Mouse (Mus musculus) brown adipose tissue, adult 24 weeks (tissue): ENCODE measurements around the gene Ahsa1. TPM values are rescaled to one million over a fixed set of nuclear protein-coding genes. Genes with fewer than 3 reads are reported as not detected.
"Not testable (repeated sequence)": the region's sequence is repeated elsewhere in the genome, so short reads cannot be mapped to it uniquely, and the experiment has no call there.

Source experiments
- H3K27ac ChIP-seq: fragments of 200-500 bp; replicated peaks from 2 replicates; pipeline ENCODE4 v1.5.1; 2012; ENCODE audit warnings: low read depth, mild to moderate bottlenecking, low read length
- H3K4me1 ChIP-seq: fragments of 200-500 bp; 2 replicates; pipeline ENCODE4 v1.6.1; 2012; ENCODE audit warnings: low read length, mixed read lengths; ENCODE audit not compliant: control insufficient read depth, insufficient read depth, insufficient read length
- H3K4me3 ChIP-seq: fragments of 200-500 bp; 2 replicates; pipeline ENCODE4 v1.5.1; 2012; ENCODE audit warnings: low read depth, mild to moderate bottlenecking, low read length, moderate library complexity; ENCODE audit not compliant: insufficient read depth
- polyA plus RNA-seq: library from polyadenylated mRNA; stranded (reverse); fragments of >200 nt; gene quantifications from 2 replicates; pipeline ENCODE4 v1.2.4, GENCODE M21; 2012; ENCODE audit not compliant: missing spikeins, insufficient read depth, insufficient read length

Gene Ahsa1
- polyA plus RNA-seq, 1 experiment = 89.7 TPM

- Histone ChIP-seq H3K27ac (no peak overlapping the region), H3K4me1 (no peaks in the 10 kb centered on the region; the same call in 1 of the 2 replicates), H3K4me3 (0 out of 2 replicates have a peak overlapping the region, but pooled peaks have one; percentile 2)
Observed at GRCm38 (mm10) chr12:87267682-87268081, 1.4 kb downstream of the Ahsa1 start.

- Histone ChIP-seq H3K4me1 (no peaks in the 10 kb centered on the region), H3K4me3 (no peak overlapping the region), H3K27ac (no peak overlapping the region)
Observed at GRCm38 (mm10) chr12:87274853-87275831, 8.9 kb downstream of the Ahsa1 start.

GRCm38 (mm10) chr12:87277251-87277650, 11.0 kb downstream of the Ahsa1 start:
- H3K4me1 ChIP-seq, H3K27ac ChIP-seq, H3K4me3 ChIP-seq: not testable (repeated sequence)

- Histone ChIP-seq H3K4me3 (no peak overlapping the region), H3K4me1 (no peaks in the 10 kb centered on the region), H3K27ac (no peak overlapping the region)
Observed at GRCm38 (mm10) chr12:87278118-87278730, 11.9 kb downstream of the Ahsa1 start.

- Histone ChIP-seq H3K27ac (no peak overlapping the region), H3K4me1 (no peaks in the 10 kb centered on the region), H3K4me3 (no peak overlapping the region)
Observed at GRCm38 (mm10) chr12:87279350-87279749, 13.1 kb downstream of the Ahsa1 start.

- H3K4me3 ChIP-seq = no peak overlapping the region
- no peaks in the 10 kb centered on the region for H3K4me1 ChIP-seq
- no peak overlapping the region for H3K27ac ChIP-seq
Observed at GRCm38 (mm10) chr12:87279879-87280278, 13.6 kb downstream of the Ahsa1 start.

GRCm38 (mm10) chr12:87281766-87282165, 15.5 kb downstream of the Ahsa1 start:
- Histone ChIP-seq H3K4me3 (no peak overlapping the region), H3K4me1 (no peaks in the 10 kb centered on the region), H3K27ac (no peak overlapping the region)

GRCm38 (mm10) chr12:87282743-87283142, 16.5 kb downstream of the Ahsa1 start:
- H3K27ac ChIP-seq = no peak overlapping the region
- H3K4me3 ChIP-seq = no peak overlapping the region
- no peaks in the 10 kb centered on the region for H3K4me1 ChIP-seq

- Histone ChIP-seq H3K27ac (no peak overlapping the region), H3K4me1 (no peaks in the 10 kb centered on the region), H3K4me3 (no peak overlapping the region)
Observed at GRCm38 (mm10) chr12:87283706-87284105, 17.4 kb downstream of the Ahsa1 start.

GRCm38 (mm10) chr12:87284268-87284667, 18.0 kb downstream of the Ahsa1 start:
- no peak overlapping the region for H3K4me3 ChIP-seq
- H3K27ac ChIP-seq = no peak overlapping the region
- no peaks in the 10 kb centered on the region for H3K4me1 ChIP-seq

GRCm38 (mm10) chr12:87284726-87285125, 18.4 kb downstream of the Ahsa1 start:
- Histone ChIP-seq H3K27ac (no peak overlapping the region), H3K4me1 (no peaks in the 10 kb centered on the region), H3K4me3 (no peak overlapping the region)

- no peak overlapping the region for H3K4me3 ChIP-seq
- H3K27ac ChIP-seq = no peak overlapping the region
- H3K4me1 ChIP-seq = no peaks in the 10 kb centered on the region
Observed at GRCm38 (mm10) chr12:87289100-87289499, 22.8 kb downstream of the Ahsa1 start.

- no peaks in the 10 kb centered on the region for H3K4me1 ChIP-seq
- no peak overlapping the region for H3K27ac ChIP-seq
- no peak overlapping the region for H3K4me3 ChIP-seq
Observed at GRCm38 (mm10) chr12:87293934-87294333, 27.7 kb downstream of the Ahsa1 start.

- Histone ChIP-seq H3K4me3 (peak overlapping the region; percentile 66), H3K4me1 (no peaks in the 10 kb centered on the region; the same call in 1 of the 2 replicates), H3K27ac (no peak overlapping the region)
Observed at GRCm38 (mm10) chr12:87299037-87299656, 32.9 kb downstream of the Ahsa1 start.
